Mouse (Mus musculus) stomach, embryonic 16.5 days (tissue): Measurements from ENCODE around the gene Kansl3. TPM values are rescaled to one million over a fixed set of nuclear protein-coding genes. Genes with fewer than 3 reads are reported as not detected.

ENCODE experiments used
- ATAC-seq: fragments of 200-750 bp; cut with Nextera tagmentation; 2 replicates; pipeline ENCODE4 v1.8.0; 2017; ENCODE audit warnings: moderate number of reproducible peaks, moderate TSS enrichment; ENCODE audit not compliant: insufficient read depth, low FRiP score
- H3K27ac ChIP-seq: fragments of 300-500 bp; sonication (generic); 2 replicates; pipeline ENCODE4 v1.5.1; 2014; ENCODE audit warnings: low read length
- H3K27me3 ChIP-seq: fragments of 300-500 bp; sonication (generic); 2 replicates; pipeline ENCODE4 v1.6.1; 2014; ENCODE audit warnings: low read length, control low read depth, mixed read lengths; ENCODE audit not compliant: control insufficient read depth, insufficient read depth
- H3K36me3 ChIP-seq: fragments of 300-500 bp; sonication (generic); 2 replicates; pipeline ENCODE4 v1.6.1; 2014; ENCODE audit warnings: low read length; ENCODE audit not compliant: control insufficient read depth, insufficient read depth
- H3K4me1 ChIP-seq: fragments of 300-500 bp; sonication (generic); 2 replicates; pipeline ENCODE4 v1.6.1; 2014; ENCODE audit warnings: low read length, control low read depth, mixed read lengths; ENCODE audit not compliant: control insufficient read depth, insufficient read depth
- H3K4me2 ChIP-seq: fragments of 300-500 bp; sonication (generic); 2 replicates; pipeline ENCODE4 v1.6.1; 2014; ENCODE audit warnings: low read depth, low read length, mixed read lengths
- H3K4me3 ChIP-seq: fragments of 300-500 bp; sonication (generic); replicated peaks from 2 replicates; pipeline ENCODE4 v1.5.1; 2014; ENCODE audit warnings: mild to moderate bottlenecking, low read length
- H3K9ac ChIP-seq: fragments of 300-500 bp; sonication (generic); 2 replicates; pipeline ENCODE4 v1.6.1; 2014; ENCODE audit warnings: low read length
- H3K9me3 ChIP-seq: fragments of 300-500 bp; sonication (generic); replicated peaks from 2 replicates; pipeline ENCODE4 v1.6.1; 2016; ENCODE audit warnings: low read length, control low read depth; ENCODE audit not compliant: control insufficient read depth
- WGBS: fragments of 180-500 bp; shearing (Covaris S2); extraction: QIAGEN DNeasy Blood & Tissue Kit; methylation state at CpG from one replicate; pipeline ENCODE4 v1.1.7; 2014; 5-methylcytosine and 5-hydroxymethylcytosine counted together
- polyA plus RNA-seq: library from polyadenylated mRNA; unstranded; fragments of >200 nt; fragmentation: Nextera tagmentation; extraction: Ambion mirVana; gene quantifications from 2 replicates; pipeline ENCODE4 v1.2.1, GENCODE M21; 2015

The Kansl3 gene
- polyA plus RNA-seq, 1 experiment from 2014 or later = 41.1 TPM

- H3K4me2 ChIP-seq = no peak overlapping the region
- no peaks in the 10 kb centered on the region for H3K27me3 ChIP-seq
- no peak overlapping the region for H3K9ac ChIP-seq
- H3K9me3 ChIP-seq = no peaks in the 10 kb centered on the region
- no peak overlapping the region for H3K4me3 ChIP-seq
- H3K4me1 ChIP-seq = no peaks in the 10 kb centered on the region
- no peaks in the 10 kb centered on the region for H3K36me3 ChIP-seq
- H3K27ac ChIP-seq = no peak overlapping the region
- ATAC-seq = no peak
- WGBS = 82% methylated on average over 2 of the region's 2 CpGs
These were observed 43.1 kb downstream of the Kansl3 start for GRCm38 (mm10) chr1:36325900-36326321.

DNA sequence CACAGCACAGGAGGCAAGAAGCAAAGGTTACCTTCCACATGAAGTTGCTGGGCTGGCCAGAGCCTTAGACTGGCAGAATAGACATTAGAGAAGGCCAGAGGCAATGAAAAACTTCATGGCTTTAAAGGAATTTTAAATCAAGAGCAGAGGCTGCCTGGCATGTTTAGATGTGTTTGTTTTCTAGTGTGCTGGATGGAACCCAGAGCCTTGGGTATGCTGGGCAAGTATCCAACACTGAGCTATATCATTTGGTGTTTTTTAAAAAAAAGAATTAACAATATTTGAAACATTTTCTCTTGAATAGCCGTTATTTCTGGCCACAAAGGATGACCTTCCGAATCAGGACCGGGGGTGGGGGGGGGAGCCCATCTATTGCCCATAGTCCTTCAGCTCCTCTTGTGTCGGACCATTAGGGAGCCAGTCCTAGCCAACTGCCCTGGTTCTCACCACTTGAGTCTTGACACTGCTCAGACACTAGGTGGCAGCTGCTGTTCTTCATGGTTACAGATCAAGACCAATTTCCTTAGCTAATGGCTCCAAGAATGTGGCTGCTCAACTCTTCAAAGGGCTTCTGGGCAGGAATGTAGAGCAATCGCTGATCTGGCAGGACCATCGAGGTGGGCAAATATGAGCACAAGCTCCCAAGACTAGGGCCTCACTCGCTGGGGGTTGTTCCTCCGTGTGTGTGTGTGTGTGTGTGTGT, 45.1 kb downstream of the Kansl3 start:
- no peaks in the 10 kb centered on the region for H3K9me3 ChIP-seq
- H3K9ac ChIP-seq = no peak overlapping the region
- H3K4me2 ChIP-seq = no peak overlapping the region
- peak; percentile 60; the same call in 1 of the 2 replicates for ATAC-seq
- H3K4me1 ChIP-seq = no peaks in the 10 kb centered on the region
- H3K36me3 ChIP-seq = no peaks in the 10 kb centered on the region
- no peak overlapping the region for H3K4me3 ChIP-seq
- no peak overlapping the region for H3K27ac ChIP-seq
- H3K27me3 ChIP-seq = no peaks in the 10 kb centered on the region
- 34% methylated on average over 8 of the region's 8 CpGs for WGBS

GRCm38 (mm10) chr1:36323076-36323475, 45.9 kb downstream of the Kansl3 start:
- no peak for ATAC-seq
- Histone ChIP-seq H3K36me3 (no peaks in the 10 kb centered on the region), H3K4me1 (no peaks in the 10 kb centered on the region), H3K27me3 (no peaks in the 10 kb centered on the region), H3K27ac (no peak overlapping the region), H3K4me2 (no peak overlapping the region), H3K4me3 (no peak overlapping the region), H3K9ac (no peak overlapping the region), H3K9me3 (no peaks in the 10 kb centered on the region)
- WGBS = 43% methylated on average over 9 of the region's 9 CpGs

GRCm38 (mm10) chr1:36321829-36322573, 47.0 kb downstream of the Kansl3 start:
- ATAC-seq = no peak
- Histone ChIP-seq H3K36me3 (no peaks in the 10 kb centered on the region), H3K27ac (no peak overlapping the region)

GRCm38 (mm10) chr1:36321164-36321563, 47.8 kb downstream of the Kansl3 start:
- Histone ChIP-seq H3K9me3 (no peaks in the 10 kb centered on the region), H3K9ac (no peak overlapping the region), H3K27me3 (no peaks in the 10 kb centered on the region), H3K4me3 (no peak overlapping the region), H3K27ac (no peak overlapping the region), H3K36me3 (no peaks in the 10 kb centered on the region), H3K4me2 (no peak overlapping the region), H3K4me1 (no peaks in the 10 kb centered on the region)
- ATAC-seq = no peak
- 77% methylated on average over 2 of the region's 2 CpGs for WGBS

More at GRCm38 (mm10) chr1:36321829-36322573, 47.0 kb downstream of the Kansl3 start:
- 72% methylated on average over 11 of the region's 11 CpGs for WGBS
- no peak overlapping the region for H3K4me3 ChIP-seq
- no peak overlapping the region for H3K9ac ChIP-seq
- H3K27me3 ChIP-seq = no peaks in the 10 kb centered on the region
- H3K4me2 ChIP-seq = no peak overlapping the region
- no peaks in the 10 kb centered on the region for H3K9me3 ChIP-seq
- H3K4me1 ChIP-seq = no peaks in the 10 kb centered on the region

DNA sequence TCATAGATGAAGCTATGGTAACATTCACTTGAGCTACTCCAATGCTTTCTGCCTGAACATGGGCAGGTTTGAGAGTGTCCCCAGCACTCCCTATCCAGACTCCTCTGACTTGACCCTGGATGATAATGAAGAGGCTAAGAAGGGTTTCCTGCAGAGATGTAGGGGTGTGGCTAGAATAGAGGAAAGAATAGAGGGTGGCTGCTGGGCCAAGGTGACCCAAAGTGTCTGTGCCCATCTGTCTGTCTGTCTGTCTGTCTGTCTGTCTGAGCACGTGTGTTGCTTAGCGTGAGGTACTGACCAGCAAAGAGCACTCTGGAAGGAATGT, 53.2 kb downstream of the Kansl3 start:
- no peak overlapping the region for H3K4me2 ChIP-seq
- H3K4me3 ChIP-seq = no peak overlapping the region
- 91% methylated on average over 2 of the region's 2 CpGs for WGBS
- no peak for ATAC-seq
- H3K27me3 ChIP-seq = no peaks in the 10 kb centered on the region
- H3K9ac ChIP-seq = no peak overlapping the region
- H3K36me3 ChIP-seq = no peaks in the 10 kb centered on the region
- no peaks in the 10 kb centered on the region for H3K9me3 ChIP-seq
- no peaks in the 10 kb centered on the region for H3K4me1 ChIP-seq
- no peak overlapping the region for H3K27ac ChIP-seq

DNA sequence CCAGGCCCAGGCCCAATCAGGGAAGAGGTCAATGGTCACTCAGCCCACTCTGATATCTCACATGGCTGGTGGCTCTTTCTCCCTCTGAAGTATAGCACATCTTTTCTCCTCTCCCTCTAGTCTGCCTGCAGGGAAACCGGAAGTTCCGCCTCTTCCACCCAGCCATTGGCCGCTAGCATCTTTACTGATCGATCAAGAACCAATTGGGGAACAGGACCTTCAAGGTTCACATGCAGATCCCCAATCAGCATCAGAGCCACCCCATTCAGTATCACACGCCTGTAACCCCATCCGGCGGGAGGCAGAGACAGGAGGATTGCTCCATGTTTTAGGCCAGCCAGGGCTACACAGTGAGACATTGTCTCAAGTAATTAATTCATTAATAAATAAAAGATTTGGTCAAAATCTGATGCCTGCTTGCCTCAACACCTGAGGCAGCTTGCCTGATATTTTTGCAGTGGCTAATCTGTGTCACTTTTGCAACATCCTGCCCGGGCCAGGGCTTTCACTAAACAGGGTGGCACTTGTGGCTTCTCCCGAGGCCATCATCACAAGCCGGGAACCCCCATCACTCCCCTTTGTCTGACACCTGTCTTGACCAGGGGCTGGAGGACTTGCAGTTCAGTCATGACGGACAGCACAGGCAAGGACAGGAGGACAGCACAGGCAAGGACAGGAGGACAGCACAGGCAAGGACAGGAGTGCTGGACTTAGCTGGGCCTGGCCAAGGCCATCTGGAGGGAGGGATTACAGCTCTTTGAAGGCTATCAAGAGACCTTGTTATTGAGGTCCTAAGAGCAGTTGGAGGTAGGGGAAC, 53.8 kb downstream of the Kansl3 start:
- Histone ChIP-seq H3K9me3 (no peaks in the 10 kb centered on the region), H3K4me3 (no peak overlapping the region), H3K4me1 (no peaks in the 10 kb centered on the region), H3K27me3 (no peaks in the 10 kb centered on the region), H3K9ac (no peak overlapping the region), H3K27ac (no peak overlapping the region), H3K4me2 (no peak overlapping the region), H3K36me3 (no peaks in the 10 kb centered on the region)
- no peak for ATAC-seq
- WGBS = 86% methylated on average over 11 of the region's 11 CpGs

GRCm38 (mm10) chr1:36309498-36309901, 59.5 kb downstream of the Kansl3 start:
- no peaks in the 10 kb centered on the region for H3K36me3 ChIP-seq
- no peak overlapping the region for H3K27ac ChIP-seq
- H3K4me1 ChIP-seq = peaks cover 6% of the 10 kb centered on the region
- 40% methylated on average over 3 of the region's 3 CpGs for WGBS
- no peak for ATAC-seq
- peaks cover 19% of the 10 kb centered on the region for H3K27me3 ChIP-seq
- no peaks in the 10 kb centered on the region for H3K9me3 ChIP-seq
- 0 out of 2 replicates have a peak overlapping the region, but pooled peaks have one; percentile 17 for H3K4me2 ChIP-seq
- H3K4me3 ChIP-seq = no peak overlapping the region; the same call in 1 of the 2 replicates
- H3K9ac ChIP-seq = no peak overlapping the region
